In genomic region chr2:101978534-101979525, GRCm38 (mm10) we compare ENCODE assay signal across 9 mouse cellular contexts.
DNase-seq lines count a peak whose midpoint lies in the region; ATAC-seq lines count a peak whose summit lies in the region.
"Had no signal": no experiment of that assay in that cellular context is flagged by ENCODE, and none has a peak within 500 bp of the region (broad histone marks: within the 10 kb centered on the region; RNA-seq: fewer than 3 reads in every experiment).

No protein-coding gene starts in this region.

- no peaks in the 10 kb centered on the region for H3K36me3 ChIP-seq in embryonic facial prominence, embryonic 12.5 days
- 0 out of 2 replicates have a peak, but pooled peaks cover 3% of the 10 kb centered on the region for H3K36me3 ChIP-seq in hindbrain, embryonic 10.5 days
- no peaks in the 10 kb centered on the region for H3K36me3 ChIP-seq in midbrain, embryonic 11.5 days (ENCODE audit: control insufficient read depth, insufficient read depth, low read length)

- DNase-seq in kidney, postnatal 10 days = peak; percentile 81
- no peak for DNase-seq in kidney, adult 18-20 months
- peak; percentile 58 for DNase-seq in ZHBTc4 (ENCODE audit: low read depth, low spot score)
- peak; percentile 55 for DNase-seq in hindbrain, embryonic 10.5 days (ENCODE audit: low spot score)
- peak; percentile 97 for DNase-seq in midbrain, embryonic 11.5 days (ENCODE audit: low spot score, missing footprints)
- DNase-seq in thymus, postnatal 0 days (ENCODE audit: low spot score) = peak; percentile 84
- no peak for DNase-seq in frontal cortex, postnatal 14 days (ENCODE audit: low spot score in 2 of 2)

- no peak overlapping the region for H3K4me3 ChIP-seq in embryonic facial prominence, embryonic 12.5 days
- no peak overlapping the region for H3K4me3 ChIP-seq in hindbrain, embryonic 10.5 days
- H3K4me3 ChIP-seq in midbrain, embryonic 11.5 days (ENCODE audit: low read depth, low read length) = no peak overlapping the region

- H3K4me1 ChIP-seq in embryonic facial prominence, embryonic 12.5 days = peaks cover 45% of the 10 kb centered on the region
- peaks cover 71% of the 10 kb centered on the region for H3K4me1 ChIP-seq in hindbrain, embryonic 10.5 days (replicated peaks)
- H3K4me1 ChIP-seq in midbrain, embryonic 11.5 days (ENCODE audit: control insufficient read depth, insufficient read depth, low read length) = peaks cover 76% of the 10 kb centered on the region

- H3K9me3 ChIP-seq in embryonic facial prominence, embryonic 12.5 days = no peaks in the 10 kb centered on the region
- H3K9me3 ChIP-seq in hindbrain, embryonic 10.5 days = no peaks in the 10 kb centered on the region
- no peaks in the 10 kb centered on the region for H3K9me3 ChIP-seq in midbrain, embryonic 11.5 days (ENCODE audit: control insufficient read depth, low read length)

- 11% methylated on average over 21 of the region's 21 CpGs for WGBS in embryonic facial prominence, embryonic 12.5 days
- WGBS in hindbrain, embryonic 10.5 days = 17% methylated on average over 21 of the region's 21 CpGs
- WGBS in midbrain, embryonic 11.5 days = 7% methylated on average over 21 of the region's 21 CpGs

- H3K4me2 ChIP-seq in embryonic facial prominence, embryonic 12.5 days (replicated peaks) = peak overlapping the region; percentile 0; the same call in 1 of the 2 replicates
- peak overlapping the region; percentile 8; the same call in 1 of the 2 replicates for H3K4me2 ChIP-seq in midbrain, embryonic 11.5 days

- peak; percentile 61; the same call in 1 of the 2 replicates for ATAC-seq in embryonic facial prominence, embryonic 12.5 days (ENCODE audit: insufficient number of reproducible peaks, insufficient read depth, low FRiP score, low TSS enrichment)
- ATAC-seq in midbrain, embryonic 11.5 days (ENCODE audit: low FRiP score) = peak; percentile 87
- ATAC-seq: Patski had no signal

- H3K27ac ChIP-seq in embryonic facial prominence, embryonic 12.5 days = peak overlapping the region; percentile 47
- peak overlapping the region; percentile 89 for H3K27ac ChIP-seq in hindbrain, embryonic 10.5 days
- H3K27ac ChIP-seq in midbrain, embryonic 11.5 days (ENCODE audit: low read depth, low read length) = peak overlapping the region; percentile 93

- H3K27me3 ChIP-seq in embryonic facial prominence, embryonic 12.5 days = no peaks in the 10 kb centered on the region
- H3K27me3 ChIP-seq in hindbrain, embryonic 10.5 days (ENCODE audit: insufficient read depth, poor library complexity, severe bottlenecking) = no peaks in the 10 kb centered on the region
- H3K27me3 ChIP-seq in midbrain, embryonic 11.5 days (ENCODE audit: control insufficient read depth, insufficient read depth, low read length) = no peaks in the 10 kb centered on the region
- H3K27me3 ChIP-seq: Patski had no signal

- H3K9ac ChIP-seq in embryonic facial prominence, embryonic 12.5 days = no peak overlapping the region
- H3K9ac ChIP-seq in midbrain, embryonic 11.5 days (ENCODE audit: low read length) = peak overlapping the region; percentile 26; the same call in 1 of the 2 replicates

Comparison
In these comparisons a context has a peak if more than half of its experiments do, and no peak if none do; other contexts are left out.
1. DNase-seq: peak in kidney, postnatal 10 days (single experiment), ZHBTc4 (single experiment), hindbrain, embryonic 10.5 days (single experiment), midbrain, embryonic 11.5 days (single experiment) and thymus, postnatal 0 days (single experiment); none in kidney, adult 18-20 months (single experiment) and frontal cortex, postnatal 14 days (0 of 2).
2. Peak in every context shown above with its lines, with median percentiles within 50 percentile points of each other: H3K27ac ChIP-seq.